Mouse (Mus musculus) E14TG2a.4 (cell line): ENCODE data around the gene 4930415O20Rik.

Source experiments
- H3K27me3 ChIP-seq: 2 replicates; pipeline ENCODE4 v1.6.1; 2014; ENCODE audit warnings: low read length, control low read depth; ENCODE audit not compliant: insufficient read depth
- H3K36me3 ChIP-seq: 2 replicates; pipeline ENCODE4 v1.6.1; 2014; ENCODE audit warnings: low read length, control low read depth; ENCODE audit not compliant: insufficient read depth
- H3K4me1 ChIP-seq: replicated peaks from 2 replicates; pipeline ENCODE4 v1.6.1; 2014; ENCODE audit warnings: low read depth, low read length, control low read depth
- H3K4me3 ChIP-seq: replicated peaks from 2 replicates; pipeline ENCODE4 v1.5.1; 2014; ENCODE audit warnings: mild to moderate bottlenecking, low read length
- H3K9me3 ChIP-seq: 2 replicates; pipeline ENCODE4 v1.6.1; 2014; ENCODE audit warnings: low read length, control low read depth
- CTCF ChIP-seq: conservative IDR thresholded peaks from 2 replicates; pipeline ENCODE4 v1.5.1; 2014; ENCODE audit warnings: low read length
- NANOG ChIP-seq: IDR thresholded peaks from 2 replicates; pipeline ENCODE4 v1.6.1; 2014; ENCODE audit warnings: borderline replicate concordance, low read length, mixed read lengths
- POU5F1 ChIP-seq: IDR thresholded peaks from 2 replicates; pipeline ENCODE4 v1.6.1; 2014; ENCODE audit warnings: low read length, borderline replicate concordance

The 4930415O20Rik gene

DNA sequence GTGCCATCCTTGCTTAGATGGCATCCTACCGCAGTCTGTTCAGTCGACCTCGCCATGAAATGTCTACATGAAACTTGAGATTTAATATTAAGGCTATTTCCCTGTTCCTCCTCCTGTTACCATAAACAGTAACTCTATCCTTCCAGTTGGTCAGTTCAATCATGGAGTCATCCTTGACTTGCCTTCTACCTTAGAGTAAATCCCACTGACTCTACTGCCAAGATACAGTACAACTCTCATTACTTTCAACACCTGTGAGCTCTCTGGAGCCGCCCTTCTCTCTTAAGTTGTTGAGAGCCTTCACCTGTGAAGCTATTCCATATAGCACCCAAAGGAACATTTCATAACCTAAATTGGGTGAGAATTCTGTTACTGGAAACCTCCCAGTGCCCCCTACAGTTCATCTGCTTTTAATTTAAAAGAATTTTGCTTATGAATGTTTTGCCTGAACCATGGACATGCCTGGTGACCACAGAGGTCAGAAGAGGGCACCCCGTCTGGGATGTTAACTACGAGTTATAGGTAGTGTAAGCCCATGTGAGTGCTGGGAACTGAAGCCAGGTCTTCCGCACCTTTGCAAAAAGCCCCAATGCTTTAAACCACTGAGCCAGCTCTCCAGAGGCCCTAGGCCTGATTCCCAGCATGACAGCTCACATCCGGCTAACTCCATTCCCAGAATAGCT lies 33.8 kb upstream of the 4930415O20Rik start:
- Histone ChIP-seq H3K4me3 (no peak overlapping the region), H3K4me1 (peaks cover 14% of the 10 kb centered on the region), H3K9me3 (no peaks in the 10 kb centered on the region), H3K27me3 (no peaks in the 10 kb centered on the region), H3K36me3 (peaks cover 54% of the 10 kb centered on the region)
- TF ChIP-seq CTCF (no peak), POU5F1 (no peak), NANOG (no peak)

DNA sequence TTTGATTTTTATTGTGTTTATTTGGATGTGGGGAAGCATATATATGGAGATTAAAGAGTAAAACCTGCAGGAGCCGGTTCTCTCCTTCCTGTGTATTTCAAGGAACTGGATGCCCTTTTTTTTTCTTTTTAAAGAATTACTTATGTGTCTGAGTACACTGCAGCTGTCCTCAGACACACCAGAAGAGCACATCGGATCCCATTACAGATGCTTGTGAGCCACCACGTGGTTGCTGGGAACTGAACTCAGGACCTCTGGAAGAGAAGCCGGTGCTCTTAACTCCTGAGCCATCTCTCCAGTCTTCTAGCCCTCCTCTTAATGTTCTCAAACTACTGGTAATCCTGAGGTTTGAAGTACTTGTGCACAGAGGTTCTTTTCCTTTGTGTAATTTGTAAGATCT lies 32.9 kb upstream of the 4930415O20Rik start:
- no peaks in the 10 kb centered on the region for H3K27me3 ChIP-seq
- peaks cover 15% of the 10 kb centered on the region for H3K4me1 ChIP-seq
- H3K36me3 ChIP-seq = peaks cover 56% of the 10 kb centered on the region
- no peak overlapping the region for H3K4me3 ChIP-seq
- TF ChIP-seq CTCF (no peak), NANOG (no peak), POU5F1 (no peak)
- no peaks in the 10 kb centered on the region for H3K9me3 ChIP-seq

DNA sequence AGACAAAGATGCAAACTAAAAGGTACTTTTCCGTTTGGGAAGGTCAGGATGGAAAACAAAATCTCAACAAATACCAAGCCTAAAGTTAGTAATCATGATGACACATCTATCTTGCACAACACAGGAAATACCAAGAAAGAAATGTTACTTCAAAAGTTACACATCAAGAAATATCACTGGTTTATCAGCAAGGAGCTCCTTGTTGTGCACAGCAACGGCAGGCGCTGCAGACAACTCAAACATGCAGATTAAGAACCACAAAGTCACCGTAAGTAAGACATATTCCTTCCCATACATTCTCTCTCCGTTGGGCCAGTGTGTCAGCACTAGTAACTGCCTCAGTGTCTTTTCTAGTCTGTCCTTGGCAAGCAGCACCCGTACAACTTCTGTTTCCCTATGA lies 29.7 kb upstream of the 4930415O20Rik start:
- H3K4me3 ChIP-seq = no peak overlapping the region
- no peaks in the 10 kb centered on the region for H3K27me3 ChIP-seq
- H3K4me1 ChIP-seq = peaks cover 36% of the 10 kb centered on the region
- peaks cover 88% of the 10 kb centered on the region for H3K36me3 ChIP-seq
- TF ChIP-seq NANOG (no peak), POU5F1 (no peak), CTCF (no peak)
- H3K9me3 ChIP-seq = no peaks in the 10 kb centered on the region

DNA sequence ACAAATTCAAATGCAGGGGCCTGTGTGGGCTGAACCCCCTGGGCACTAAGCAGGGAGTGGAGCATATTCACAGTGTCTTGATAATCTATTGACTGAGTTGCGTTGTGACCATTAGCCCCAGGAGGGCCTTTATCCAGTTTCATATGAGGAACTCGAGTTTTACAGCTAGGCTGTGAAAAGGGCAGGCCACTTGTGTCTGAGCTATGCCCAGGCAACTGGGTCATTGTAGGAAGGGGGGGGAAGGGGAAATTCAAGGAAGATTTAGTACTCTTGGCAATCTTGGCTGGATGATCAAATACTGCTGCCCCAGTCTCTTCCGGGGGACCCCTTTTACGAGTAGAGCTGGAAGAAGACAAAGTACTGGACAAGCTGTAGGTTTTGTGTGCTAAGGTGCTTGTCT lies 27.5 kb upstream of the 4930415O20Rik start:
- TF ChIP-seq CTCF = no peak
- TF ChIP-seq POU5F1 = no peak
- no peak for TF ChIP-seq NANOG
- Histone ChIP-seq H3K9me3 (no peaks in the 10 kb centered on the region), H3K36me3 (peaks cover 98% of the 10 kb centered on the region), H3K4me3 (no peak overlapping the region), H3K4me1 (peaks cover 56% of the 10 kb centered on the region), H3K27me3 (no peaks in the 10 kb centered on the region)

DNA sequence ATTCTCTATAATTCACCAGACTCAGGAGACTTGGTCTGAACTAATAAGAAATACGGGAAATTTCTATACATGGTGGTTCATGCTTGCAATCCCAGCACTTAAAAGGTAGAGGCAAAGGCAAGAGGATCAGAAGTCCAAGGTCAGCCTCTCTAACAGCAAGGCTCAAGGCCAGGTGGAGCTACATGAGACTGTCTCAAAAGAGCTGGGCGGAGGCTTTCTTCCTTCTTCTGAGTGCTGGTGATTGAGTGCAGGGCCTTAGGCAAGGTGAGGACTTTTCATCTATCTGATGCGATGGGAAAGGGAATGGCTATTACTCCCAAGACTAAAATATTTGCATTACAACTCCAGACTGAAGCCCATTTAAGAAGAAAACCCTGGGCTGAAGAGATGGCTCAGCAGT lies 25.7 kb upstream of the 4930415O20Rik start:
- TF ChIP-seq NANOG (peak; percentile 67; the same call in 1 of the 2 replicates), CTCF (no peak), POU5F1 (no peak)
- no peaks in the 10 kb centered on the region for H3K27me3 ChIP-seq

DNA sequence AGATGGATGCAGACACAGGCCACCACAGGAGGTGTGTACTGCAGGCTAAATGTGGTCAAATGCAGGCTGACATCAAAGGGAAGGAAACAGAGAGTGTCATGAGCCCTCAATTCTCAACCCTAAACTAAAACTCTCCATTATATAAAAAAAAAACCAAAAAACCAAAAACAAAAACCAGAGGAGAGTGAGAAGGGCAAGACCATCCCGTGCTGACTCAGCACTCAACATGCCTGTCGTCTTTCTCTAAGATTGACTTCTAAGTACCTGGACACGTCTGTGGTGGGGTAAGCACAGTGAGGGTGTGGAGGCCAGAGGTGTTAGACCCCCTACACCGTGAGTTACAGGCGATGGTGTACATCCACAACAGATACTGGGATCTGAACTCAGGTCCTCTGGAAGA lies 24.0 kb upstream of the 4930415O20Rik start:
- H3K36me3 ChIP-seq = peaks cover 97% of the 10 kb centered on the region
- H3K4me1 ChIP-seq = peaks cover 60% of the 10 kb centered on the region
- no peak overlapping the region for H3K4me3 ChIP-seq
- H3K27me3 ChIP-seq = no peaks in the 10 kb centered on the region
- H3K9me3 ChIP-seq = no peaks in the 10 kb centered on the region
- TF ChIP-seq NANOG = no peak
- TF ChIP-seq CTCF = no peak

More for the DNA sequence above, 25.7 kb upstream of the 4930415O20Rik start:
- Histone ChIP-seq H3K4me1 (peaks cover 58% of the 10 kb centered on the region), H3K4me3 (no peak overlapping the region), H3K36me3 (peaks cover 97% of the 10 kb centered on the region), H3K9me3 (no peaks in the 10 kb centered on the region)

DNA sequence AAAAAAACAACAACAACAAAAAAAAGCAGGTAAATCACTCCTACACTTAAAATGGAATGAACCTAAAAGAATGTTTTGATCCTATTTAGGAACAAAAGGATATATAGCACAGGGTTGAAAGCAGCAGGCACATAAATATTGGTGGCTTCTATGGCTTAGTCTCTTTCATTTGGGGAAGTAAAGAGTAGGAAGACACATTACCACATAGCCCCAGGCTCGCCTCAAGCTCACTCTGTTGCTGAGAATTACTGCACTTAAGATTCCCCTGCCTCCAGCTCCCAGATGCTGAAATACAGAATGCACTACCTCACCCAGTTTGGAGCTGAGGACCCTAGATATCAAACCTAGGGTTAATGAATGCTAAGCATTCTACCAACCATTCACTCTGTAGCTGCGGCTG lies 18.0 kb upstream of the 4930415O20Rik start:
- Histone ChIP-seq H3K4me3 (no peak overlapping the region), H3K9me3 (no peaks in the 10 kb centered on the region), H3K36me3 (peaks cover 93% of the 10 kb centered on the region), H3K27me3 (no peaks in the 10 kb centered on the region), H3K4me1 (peaks cover 10% of the 10 kb centered on the region)
- TF ChIP-seq NANOG (no peak), CTCF (no peak), POU5F1 (no peak)

DNA sequence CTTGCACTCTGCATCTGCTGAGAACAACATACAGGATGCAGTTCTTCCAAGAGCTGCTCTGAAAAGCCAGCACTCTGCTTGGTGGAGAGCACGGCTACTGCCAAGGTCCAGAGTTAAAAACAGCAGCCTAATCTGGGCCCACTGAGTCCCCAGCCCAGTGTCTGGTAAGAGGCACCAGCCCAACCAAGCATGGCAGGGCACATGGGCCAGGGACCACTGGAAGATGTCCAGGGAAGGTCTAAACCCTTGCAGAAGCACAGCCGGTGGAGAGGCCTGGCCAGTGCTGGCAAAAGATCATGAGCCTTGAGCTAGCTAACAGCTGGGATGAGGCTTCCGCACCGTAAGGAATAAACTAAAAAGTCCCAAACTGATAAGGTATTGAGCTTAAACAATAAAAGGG lies 14.9 kb upstream of the 4930415O20Rik start:
- no peak overlapping the region for H3K4me3 ChIP-seq
- H3K9me3 ChIP-seq = no peaks in the 10 kb centered on the region
- H3K27me3 ChIP-seq = no peaks in the 10 kb centered on the region
- H3K36me3 ChIP-seq = peaks cover 94% of the 10 kb centered on the region
- TF ChIP-seq NANOG (no peak), CTCF (no peak), POU5F1 (no peak)
- H3K4me1 ChIP-seq = peaks cover 3% of the 10 kb centered on the region

DNA sequence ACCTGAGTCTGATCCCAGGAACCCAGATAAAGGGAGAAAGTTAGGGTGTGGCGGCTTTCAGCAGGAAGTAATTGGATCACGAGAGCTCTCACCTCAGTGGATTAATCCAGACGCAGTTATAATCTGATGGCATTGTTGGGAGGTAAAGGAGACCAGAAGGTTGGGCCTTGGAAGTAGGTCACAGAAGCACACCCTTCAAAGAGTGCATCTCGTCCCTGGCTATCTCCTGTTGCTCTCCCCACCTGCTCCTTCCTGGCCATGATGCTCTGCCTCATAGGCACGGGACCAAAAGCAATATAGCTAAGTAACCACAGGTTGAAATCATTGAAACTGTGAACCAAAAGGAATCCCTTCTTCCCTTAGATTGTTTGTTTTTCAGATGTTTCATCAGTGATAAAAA lies 13.6 kb upstream of the 4930415O20Rik start:
- Histone ChIP-seq H3K36me3 (peaks cover 92% of the 10 kb centered on the region), H3K4me3 (no peak overlapping the region), H3K4me1 (peaks cover 12% of the 10 kb centered on the region), H3K27me3 (no peaks in the 10 kb centered on the region), H3K9me3 (no peaks in the 10 kb centered on the region)
- TF ChIP-seq POU5F1 = no peak
- TF ChIP-seq CTCF = no peak
- no peak for TF ChIP-seq NANOG
